Mouse (Mus musculus) embryonic fibroblast, embryonic 13.5 days (primary cell): Measurements from ENCODE around the gene Map4k4. TPM values are rescaled to one million over a fixed set of nuclear protein-coding genes. Genes with fewer than 3 reads are reported as not detected.

Source experiments
- H3K27ac ChIP-seq: 2 replicates; pipeline ENCODE4 v1.5.1; 2012; ENCODE audit warnings: low read length, control low read depth, inconsistent platforms; ENCODE audit not compliant: insufficient read depth
- H3K4me1 ChIP-seq: 2 replicates; pipeline ENCODE4 v1.6.1; 2011; ENCODE audit warnings: low read length; ENCODE audit not compliant: control insufficient read depth, insufficient read depth
- H3K4me3 ChIP-seq: 2 replicates; pipeline ENCODE4 v1.5.1; 2011; ENCODE audit warnings: mild to moderate bottlenecking, control low read depth, low read length; ENCODE audit not compliant: insufficient read depth
- CTCF ChIP-seq: IDR thresholded peaks from 2 replicates; pipeline ENCODE4 v1.5.1; 2011; ENCODE audit warnings: mild to moderate bottlenecking, control low read depth, low read length, moderate library complexity, borderline replicate concordance; ENCODE audit not compliant: insufficient read depth
- POLR2A ChIP-seq: IDR thresholded peaks from 2 replicates; pipeline ENCODE4 v1.6.1; 2011; ENCODE audit warnings: low read depth, mild to moderate bottlenecking, control low read depth, low read length, moderate library complexity
- polyA plus RNA-seq: library from polyadenylated mRNA; stranded (reverse); fragments of >200 nt; gene quantifications from 2 replicates; pipeline ENCODE4 v1.2.4, GENCODE M21; 2011; ENCODE audit warnings: low read depth; ENCODE audit not compliant: missing spikeins, insufficient read length

Map4k4 gene
- polyA plus RNA-seq, 1 experiment: 259 TPM

GRCm38 (mm10) chr1:40061359-40061758 is 160.6 kb downstream of the Map4k4 start:
- TF ChIP-seq POLR2A: no peak
- no peak for TF ChIP-seq CTCF
- Histone ChIP-seq H3K4me3 (no peak overlapping the region), H3K27ac (no peak overlapping the region), H3K4me1 (no peaks in the 10 kb centered on the region)

GRCm38 (mm10) chr1:40063409-40063808 is 162.7 kb downstream of the Map4k4 start:
- no peak overlapping the region for H3K27ac ChIP-seq
- H3K4me3 ChIP-seq: no peak overlapping the region
- H3K4me1 ChIP-seq: no peaks in the 10 kb centered on the region
- TF ChIP-seq CTCF: no peak
- no peak for TF ChIP-seq POLR2A

GRCm38 (mm10) chr1:40064508-40064907 is 163.8 kb downstream of the Map4k4 start:
- Histone ChIP-seq H3K27ac (no peak overlapping the region), H3K4me1 (no peaks in the 10 kb centered on the region), H3K4me3 (no peak overlapping the region)
- no peak for TF ChIP-seq POLR2A

- no peak overlapping the region for H3K27ac ChIP-seq
- TF ChIP-seq POLR2A: no peak
- no peak for TF ChIP-seq CTCF
- no peaks in the 10 kb centered on the region for H3K4me1 ChIP-seq
- H3K4me3 ChIP-seq: no peak overlapping the region
Measured at GRCm38 (mm10) chr1:40072558-40072957, 171.8 kb downstream of the Map4k4 start.

DNA sequence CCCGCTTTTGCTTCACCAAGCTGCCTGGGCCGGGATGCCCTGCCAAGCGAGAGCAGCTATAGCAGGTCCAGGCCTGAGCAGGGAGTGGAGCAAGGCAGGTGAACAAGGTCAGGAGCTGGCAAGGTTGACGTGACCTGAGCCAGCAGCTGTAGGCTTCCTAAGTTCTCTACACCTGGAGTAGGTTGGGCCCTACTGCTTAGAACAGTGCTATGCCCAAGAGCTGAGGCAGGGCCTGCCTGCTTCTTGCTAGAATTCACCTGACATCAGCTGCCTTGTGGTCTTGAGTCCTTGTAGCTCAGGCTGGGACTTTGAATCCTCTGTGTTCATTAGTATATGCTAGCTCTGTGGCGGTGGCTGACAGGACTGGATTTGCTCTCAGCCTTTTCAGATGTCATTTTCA is 173.1 kb downstream of the Map4k4 start, which contains the start of gene Il1r2:
TSS of gene Il1r2 (plus strand) at position 301 of the 400 bp plus-strand sequence.
- Histone ChIP-seq H3K27ac (no peak within 1 kb of the TSS), H3K4me3 (no peak within 1 kb of the TSS), H3K4me1 (no peaks in the 10 kb centered on the region)
- TF ChIP-seq CTCF: no peak
- no peak for TF ChIP-seq POLR2A

Other genes starting within 250 kb of the Map4k4 start
- gene Creg2, start 249.4 kb upstream of the Map4k4 start, polyA plus RNA-seq: not detected in 2 replicates
- gene Rfx8, start 179.9 kb upstream of the Map4k4 start, polyA plus RNA-seq: not detected in 2 replicates
- gene Gm3646, start 95.6 kb upstream of the Map4k4 start, polyA plus RNA-seq: not detected in 2 replicates
- gene Il1r2, start 173.2 kb downstream of the Map4k4 start, polyA plus RNA-seq: 0.83 TPM in 1 of 2 replicates, not detected in the other